Mouse (Mus musculus) liver, postnatal 0 days (tissue): ENCODE data around the gene Nol4l. TPM values are rescaled to one million over a fixed set of nuclear protein-coding genes. Genes with fewer than 3 reads are reported as not detected.
A peak's percentile ranks its signal among the peaks of the same experiment; 100 is the strongest.

ENCODE experiments used
- ATAC-seq: fragments of 200-750 bp; cut with Nextera tagmentation; 2 replicates; pipeline ENCODE4 v1.8.0; 2017; ENCODE audit warnings: mild to moderate bottlenecking, moderate library complexity
- DNase-seq: peaks from one replicate; pipeline ENCODE4 v3.0.0-alpha.2; 2016
- H3K27ac ChIP-seq: fragments of 300-500 bp; sonication (generic); 2 replicates; pipeline ENCODE4 v1.5.1; 2014; ENCODE audit warnings: antibody characterized with exemption, moderate library complexity, mild to moderate bottlenecking, low read depth
- H3K27me3 ChIP-seq: fragments of 300-500 bp; sonication (generic); 2 replicates; pipeline ENCODE4 v1.6.1; 2014; ENCODE audit warnings: low read length, control low read depth, mixed read lengths; ENCODE audit not compliant: insufficient read depth
- H3K36me3 ChIP-seq: fragments of 300-500 bp; sonication (generic); replicated peaks from 2 replicates; pipeline ENCODE4 v1.6.1; 2014; ENCODE audit warnings: mild to moderate bottlenecking, control low read depth, low read length, moderate library complexity, mixed read lengths; ENCODE audit not compliant: insufficient read depth
- H3K4me1 ChIP-seq: fragments of 300-500 bp; sonication (generic); 2 replicates; pipeline ENCODE4 v1.6.1; 2014; ENCODE audit warnings: antibody characterized with exemption, mild to moderate bottlenecking, control low read depth; ENCODE audit not compliant: insufficient read depth
- H3K4me2 ChIP-seq: fragments of 300-500 bp; sonication (generic); 2 replicates; pipeline ENCODE4 v1.6.1; 2014; ENCODE audit warnings: low read depth, mild to moderate bottlenecking, low read length, moderate library complexity, mixed read lengths
- H3K4me3 ChIP-seq: fragments of 300-500 bp; sonication (generic); 2 replicates; pipeline ENCODE4 v1.5.1; 2014; ENCODE audit warnings: low read depth, low read length
- H3K9ac ChIP-seq: fragments of 300-500 bp; sonication (generic); replicated peaks from 2 replicates; pipeline ENCODE4 v1.6.1; 2014; ENCODE audit warnings: mild to moderate bottlenecking, moderate library complexity
- H3K9me3 ChIP-seq: fragments of 300-500 bp; sonication (generic); 2 replicates; pipeline ENCODE4 v1.6.1; 2016; ENCODE audit warnings: mild to moderate bottlenecking, control low read depth, low read length, mixed read lengths
- CTCF ChIP-seq: sonication (generic); IDR thresholded peaks from 2 replicates; pipeline ENCODE4 v1.5.1; 2016; ENCODE audit warnings: antibody characterized with exemption, low read depth
- EP300 ChIP-seq: IDR thresholded peaks from 2 replicates; pipeline ENCODE4 v1.6.1; 2016; ENCODE audit warnings: antibody characterized with exemption, low read depth, mild to moderate bottlenecking
- WGBS: fragments of 180-500 bp; shearing (Covaris S2); extraction: QIAGEN DNeasy Blood & Tissue Kit; methylation state at CpG from one replicate; pipeline ENCODE4 v1.1.7; 2014; ENCODE audit not compliant: insufficient replicate concordance; 5-methylcytosine and 5-hydroxymethylcytosine counted together
- polyA plus RNA-seq: library from polyadenylated mRNA; unstranded; fragments of >200 nt; fragmentation: Nextera tagmentation; extraction: Ambion mirVana; gene quantifications from 2 replicates; pipeline ENCODE4 v1.2.1, GENCODE M21; 2015

The Nol4l gene
- polyA plus RNA-seq, 1 experiment from 2014 or later, result 1.7 TPM

DNA sequence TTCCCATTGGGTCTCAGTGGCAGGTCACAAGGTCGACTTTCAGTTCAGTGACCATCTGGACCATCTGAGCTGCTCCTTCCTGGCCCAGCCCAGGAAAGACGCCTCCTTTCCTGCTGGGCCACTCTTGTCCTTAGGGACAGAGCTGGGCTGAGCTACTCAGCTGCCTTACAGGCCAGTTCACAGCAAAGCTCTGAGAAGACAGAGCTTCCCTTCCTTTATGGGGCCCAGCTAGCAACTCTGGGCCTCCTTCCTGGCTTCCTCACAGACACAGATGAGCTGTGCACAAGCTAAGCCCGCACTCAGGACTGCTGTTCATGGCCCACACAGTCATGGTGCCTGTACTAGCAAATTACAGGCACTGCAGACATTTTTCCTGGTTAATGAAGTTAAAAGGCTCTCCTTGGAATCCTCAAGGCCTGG is 71.7 kb downstream of the Nol4l start:
- H3K27me3 ChIP-seq, result no peaks in the 10 kb centered on the region
- ATAC-seq (no peak), DNase-seq (no peak)
- H3K4me1 ChIP-seq, result peaks cover 23% of the 10 kb centered on the region
- H3K4me2 ChIP-seq, result no peak overlapping the region
- no peaks in the 10 kb centered on the region for H3K36me3 ChIP-seq
- WGBS, result 39% methylated on average over 3 of the region's 3 CpGs
- TF ChIP-seq EP300 (no peak), CTCF (no peak)
- no peak overlapping the region for H3K9ac ChIP-seq
- H3K9me3 ChIP-seq, result no peaks in the 10 kb centered on the region
- H3K27ac ChIP-seq, result peak overlapping the region; percentile 13; the same call in 1 of the 2 replicates
- no peak overlapping the region for H3K4me3 ChIP-seq

- DNase-seq (no peak), ATAC-seq (no peak)
- no peak overlapping the region for H3K4me3 ChIP-seq
- no peaks in the 10 kb centered on the region for H3K27me3 ChIP-seq
- H3K36me3 ChIP-seq, result no peaks in the 10 kb centered on the region
- H3K27ac ChIP-seq, result peak overlapping the region; percentile 13; the same call in 1 of the 2 replicates
- no peak overlapping the region for H3K4me2 ChIP-seq
- peaks cover 23% of the 10 kb centered on the region for H3K4me1 ChIP-seq
- TF ChIP-seq EP300 (no peak), CTCF (no peak)
- H3K9me3 ChIP-seq, result no peaks in the 10 kb centered on the region
- no peak overlapping the region for H3K9ac ChIP-seq
- WGBS, result 45% methylated on average over 4 of the region's 4 CpGs
Observed at GRCm38 (mm10) chr2:153457467-153457866, 72.3 kb downstream of the Nol4l start.

GRCm38 (mm10) chr2:153454841-153455506 is 74.8 kb downstream of the Nol4l start:
- WGBS, result 49% methylated on average over 9 of the region's 9 CpGs
- no peaks in the 10 kb centered on the region for H3K36me3 ChIP-seq
- H3K27me3 ChIP-seq, result no peaks in the 10 kb centered on the region
- no peak overlapping the region for H3K4me2 ChIP-seq
- no peaks in the 10 kb centered on the region for H3K9me3 ChIP-seq
- H3K9ac ChIP-seq, result no peak overlapping the region
- DNase-seq, result peak; percentile 48
- TF ChIP-seq CTCF, result no peak
- TF ChIP-seq EP300, result peak; percentile 74
- no peak overlapping the region for H3K4me3 ChIP-seq
- H3K27ac ChIP-seq, result peak overlapping the region; percentile 57
- peak; percentile 87 for ATAC-seq
- H3K4me1 ChIP-seq, result peaks cover 23% of the 10 kb centered on the region

- DNase-seq (no peak), ATAC-seq (peak; percentile 57)
- Histone ChIP-seq H3K4me1 (peaks cover 23% of the 10 kb centered on the region), H3K9me3 (no peaks in the 10 kb centered on the region), H3K4me2 (no peak overlapping the region), H3K27me3 (no peaks in the 10 kb centered on the region), H3K36me3 (no peaks in the 10 kb centered on the region), H3K4me3 (no peak overlapping the region), H3K9ac (no peak overlapping the region), H3K27ac (peak overlapping the region; percentile 34; the same call in 1 of the 2 replicates)
- TF ChIP-seq EP300, result no peak
- no peak for TF ChIP-seq CTCF
- 57% methylated on average over 12 of the region's 12 CpGs for WGBS
Observed at GRCm38 (mm10) chr2:153453961-153454759, 75.6 kb downstream of the Nol4l start.

DNA sequence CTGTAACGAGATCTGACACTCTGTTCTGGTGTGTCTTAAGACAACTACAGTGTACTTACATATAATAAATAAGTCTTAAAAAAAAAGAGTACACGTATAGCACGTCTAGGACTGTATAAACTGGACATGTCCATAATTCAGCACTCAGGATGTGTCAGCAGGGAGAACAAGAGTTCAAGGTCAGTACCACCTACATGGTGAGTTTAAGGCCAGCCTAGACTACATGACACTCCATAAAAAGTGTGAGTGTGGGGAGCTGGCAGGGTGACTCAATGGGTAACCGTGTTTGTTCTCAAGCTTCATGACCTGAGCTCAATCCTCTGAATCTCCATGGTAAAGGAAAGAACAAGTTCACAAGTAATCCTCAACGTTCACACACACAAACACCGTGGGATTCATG is 81.3 kb downstream of the Nol4l start:
- H3K9ac ChIP-seq, result no peak overlapping the region
- DNase-seq (no peak), ATAC-seq (no peak)
- H3K4me1 ChIP-seq, result peaks cover 18% of the 10 kb centered on the region
- 80% methylated on average over 6 of the region's 6 CpGs for WGBS
- peaks cover 14% of the 10 kb centered on the region for H3K27me3 ChIP-seq
- H3K27ac ChIP-seq, result no peak overlapping the region
- TF ChIP-seq EP300, result no peak
- TF ChIP-seq CTCF, result no peak
- H3K36me3 ChIP-seq, result no peaks in the 10 kb centered on the region
- H3K4me3 ChIP-seq, result no peak overlapping the region
- no peaks in the 10 kb centered on the region for H3K9me3 ChIP-seq
- H3K4me2 ChIP-seq, result no peak overlapping the region

DNA sequence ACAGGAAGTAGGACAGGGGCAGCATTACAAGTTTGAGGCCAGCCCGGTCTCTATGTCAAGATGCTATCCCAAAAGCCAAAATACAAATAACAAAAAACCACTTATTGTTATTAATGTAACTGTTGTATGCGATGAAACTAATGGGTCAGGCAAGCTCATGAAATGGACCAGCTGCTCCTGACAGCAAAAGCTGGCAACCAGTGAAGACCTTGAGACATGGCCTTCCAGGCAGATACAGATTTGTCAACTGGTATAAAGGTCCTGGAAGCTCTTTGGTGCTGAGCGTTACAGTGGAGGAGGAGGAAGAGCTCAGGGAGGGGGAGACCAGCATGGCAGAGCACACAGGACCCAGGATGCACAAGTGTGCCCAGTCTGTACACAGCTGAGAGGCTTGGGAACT is 82.1 kb downstream of the Nol4l start:
- WGBS, result 75% methylated on average over 3 of the region's 3 CpGs
- H3K36me3 ChIP-seq, result no peaks in the 10 kb centered on the region
- TF ChIP-seq CTCF (no peak), EP300 (no peak)
- H3K4me1 ChIP-seq, result peaks cover 25% of the 10 kb centered on the region
- no peak overlapping the region for H3K4me3 ChIP-seq
- H3K9me3 ChIP-seq, result no peaks in the 10 kb centered on the region
- H3K27me3 ChIP-seq, result peaks cover 14% of the 10 kb centered on the region
- H3K4me2 ChIP-seq, result no peak overlapping the region
- no peak overlapping the region for H3K9ac ChIP-seq
- ATAC-seq, result no peak
- no peak overlapping the region for H3K27ac ChIP-seq
- DNase-seq, result no peak
